Mouse (Mus musculus) hematopoietic multipotent progenitor cell, adult 10-12 weeks (in vitro differentiated cells): Measurements from ENCODE around the gene Isg20l2. TPM values are rescaled to one million over a fixed set of nuclear protein-coding genes. Genes with fewer than 3 reads are reported as not detected.

ENCODE experiments used
- polyA plus RNA-seq: library from polyadenylated mRNA; stranded (reverse); fragments of >175 nt; gene quantifications from 2 replicates; pipeline ENCODE4 v1.2.3, GENCODE M21; 2012; ENCODE audit warnings: low replicate concordance

Gene Isg20l2
- 8.3 and 11.8 TPM in 2 replicates for polyA plus RNA-seq

DNA sequence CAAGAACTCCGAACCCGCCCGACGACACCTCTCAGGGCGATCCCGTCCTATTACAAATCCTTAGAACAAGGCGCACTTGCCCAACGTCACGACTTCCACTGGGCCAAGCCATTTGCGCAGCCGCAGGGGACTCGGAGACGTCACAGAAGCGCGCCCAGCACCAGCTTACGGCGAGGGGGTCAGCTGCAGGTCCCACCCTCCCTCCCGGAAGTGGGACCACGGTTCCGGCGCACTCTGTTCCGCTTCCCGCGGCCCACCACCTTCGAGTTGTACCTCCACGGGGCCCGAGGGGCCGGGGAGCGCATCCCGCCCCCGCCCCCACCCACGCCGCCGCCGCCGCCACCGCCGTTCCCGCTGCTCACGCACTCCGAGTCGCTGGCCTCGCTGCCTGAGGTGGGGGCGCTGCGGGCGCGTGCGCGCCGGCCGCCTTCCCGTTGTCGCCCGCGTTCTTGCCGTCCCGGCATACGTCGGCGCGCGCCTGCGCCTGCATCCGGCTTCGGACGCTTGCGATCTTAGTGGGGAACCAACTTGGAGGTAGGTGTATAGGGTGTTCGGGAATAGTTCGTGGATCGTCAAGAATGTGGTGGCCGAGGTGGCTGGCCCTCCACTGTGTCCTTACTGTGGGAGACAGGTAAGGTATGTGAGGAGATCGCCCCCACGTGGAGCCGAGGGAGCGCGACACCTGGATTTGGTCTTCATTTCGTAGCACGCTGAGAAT is at the start of gene Isg20l2, which contains the start of gene Rrnad1:
TSS of gene Isg20l2 (plus strand) at position 237 of the 718 bp plus-strand sequence.
TSS of gene Rrnad1 (minus strand) at position 640 of the 718 bp plus-strand sequence.

DNA sequence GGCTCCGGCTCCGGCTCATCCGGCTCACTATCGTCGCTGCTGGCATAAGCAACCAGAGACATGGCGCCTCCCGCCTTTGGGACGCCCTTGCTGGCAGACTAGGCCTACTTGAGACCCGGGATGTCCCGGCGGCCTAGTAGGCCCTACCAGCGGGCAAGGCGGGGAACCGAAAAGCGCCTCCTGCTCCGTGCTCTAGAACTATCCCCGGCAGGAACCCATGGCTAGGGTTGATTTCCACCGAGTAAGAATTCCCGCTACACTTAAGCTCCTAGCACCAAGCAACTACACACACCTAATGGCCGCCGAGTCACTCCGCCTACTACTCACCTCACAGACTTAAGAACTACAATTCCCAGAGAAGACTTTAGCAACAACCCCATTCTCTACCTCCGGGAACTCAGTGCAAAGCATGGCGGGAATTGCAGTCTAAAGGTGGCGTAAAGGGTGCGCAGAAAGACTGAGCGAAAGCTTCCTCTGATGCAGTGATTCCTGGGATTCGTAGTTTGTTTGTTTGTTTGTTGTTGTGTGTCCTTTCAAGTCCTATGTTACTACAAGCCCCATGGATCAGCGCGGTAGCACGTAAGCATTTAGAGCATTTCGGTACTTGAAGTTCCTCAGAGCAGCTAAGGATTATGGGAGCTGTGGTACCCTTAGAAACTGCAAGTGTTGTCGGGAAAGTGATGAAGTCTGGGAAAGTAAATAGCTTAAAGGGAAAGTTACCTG is 44.7 kb upstream of the Isg20l2 start, which contains the start of gene Prcc:
TSS of gene Prcc (minus strand) at position 328 of the 723 bp plus-strand sequence.

DNA sequence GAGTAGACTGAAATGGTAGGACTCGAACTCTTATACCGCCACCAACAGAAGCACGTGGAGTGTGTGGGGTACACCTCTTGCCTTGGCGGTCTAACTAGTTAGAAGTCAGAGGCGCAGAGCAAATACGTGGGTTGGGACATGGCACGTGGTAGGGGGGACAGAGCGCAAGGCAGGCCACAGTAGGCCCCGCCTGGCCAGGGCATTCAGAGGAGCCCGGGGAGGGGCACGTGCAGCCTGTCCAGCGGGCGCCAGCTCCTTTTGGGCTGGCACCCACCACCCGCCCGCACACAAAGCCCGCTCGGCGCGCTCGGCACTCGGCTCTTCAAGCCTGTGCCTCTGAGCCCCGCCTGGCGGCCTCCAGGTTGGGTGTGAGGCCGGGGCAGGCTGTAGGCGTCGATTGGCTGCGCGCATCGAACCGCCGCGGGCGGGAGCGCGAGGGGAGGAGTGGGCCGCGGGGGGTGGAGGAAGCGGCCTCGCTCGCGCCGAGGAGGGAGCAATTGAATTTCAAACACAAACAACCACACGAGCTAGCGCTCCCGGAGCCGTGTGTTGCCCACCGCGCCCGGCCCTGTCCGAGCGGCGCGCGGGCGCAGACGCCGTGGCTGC is 24.1 kb upstream of the Isg20l2 start, which contains the start of gene Hdgf:
TSS of gene Hdgf (plus strand) at position 442 of the 606 bp plus-strand sequence.

DNA sequence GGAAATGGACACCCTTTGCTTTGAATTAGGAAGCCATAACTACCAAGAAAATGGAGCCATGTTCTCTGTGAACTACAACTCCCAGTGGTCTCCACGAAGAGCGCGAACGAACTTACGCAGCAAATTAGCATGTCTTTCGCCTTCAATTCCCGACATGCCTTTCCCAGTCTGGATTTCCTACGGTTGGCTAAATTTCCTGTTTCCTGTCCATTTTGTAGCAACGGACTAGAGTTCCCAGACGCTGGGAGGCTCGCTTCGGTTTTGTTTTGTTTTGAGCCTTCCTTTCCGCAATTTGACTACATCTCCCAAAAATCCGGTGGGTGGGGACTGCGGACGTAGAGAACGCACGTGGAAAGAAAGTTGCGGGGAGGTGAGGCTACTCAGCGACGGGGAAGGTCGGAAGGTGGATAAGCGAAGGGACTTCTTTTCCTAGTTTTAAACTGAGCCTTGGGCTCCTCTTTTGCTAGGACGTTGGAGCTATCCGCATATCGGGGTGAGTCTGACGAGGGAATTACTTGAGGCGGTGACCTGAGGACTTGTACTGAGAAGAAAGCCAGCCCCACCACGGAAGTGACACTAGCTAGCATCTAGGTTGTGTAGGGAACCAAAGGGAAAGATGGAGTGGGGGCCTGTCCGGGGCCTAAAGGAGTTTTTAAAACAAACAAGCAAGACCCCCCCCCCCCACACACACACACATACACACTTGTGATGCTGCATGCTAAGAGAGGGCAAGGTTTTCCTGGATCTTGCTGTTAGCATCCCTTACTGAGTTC is 10.6 kb upstream of the Isg20l2 start, which contains the start of gene Mrpl24:
TSS of gene Mrpl24 (plus strand) at position 171 of the 773 bp plus-strand sequence.

DNA sequence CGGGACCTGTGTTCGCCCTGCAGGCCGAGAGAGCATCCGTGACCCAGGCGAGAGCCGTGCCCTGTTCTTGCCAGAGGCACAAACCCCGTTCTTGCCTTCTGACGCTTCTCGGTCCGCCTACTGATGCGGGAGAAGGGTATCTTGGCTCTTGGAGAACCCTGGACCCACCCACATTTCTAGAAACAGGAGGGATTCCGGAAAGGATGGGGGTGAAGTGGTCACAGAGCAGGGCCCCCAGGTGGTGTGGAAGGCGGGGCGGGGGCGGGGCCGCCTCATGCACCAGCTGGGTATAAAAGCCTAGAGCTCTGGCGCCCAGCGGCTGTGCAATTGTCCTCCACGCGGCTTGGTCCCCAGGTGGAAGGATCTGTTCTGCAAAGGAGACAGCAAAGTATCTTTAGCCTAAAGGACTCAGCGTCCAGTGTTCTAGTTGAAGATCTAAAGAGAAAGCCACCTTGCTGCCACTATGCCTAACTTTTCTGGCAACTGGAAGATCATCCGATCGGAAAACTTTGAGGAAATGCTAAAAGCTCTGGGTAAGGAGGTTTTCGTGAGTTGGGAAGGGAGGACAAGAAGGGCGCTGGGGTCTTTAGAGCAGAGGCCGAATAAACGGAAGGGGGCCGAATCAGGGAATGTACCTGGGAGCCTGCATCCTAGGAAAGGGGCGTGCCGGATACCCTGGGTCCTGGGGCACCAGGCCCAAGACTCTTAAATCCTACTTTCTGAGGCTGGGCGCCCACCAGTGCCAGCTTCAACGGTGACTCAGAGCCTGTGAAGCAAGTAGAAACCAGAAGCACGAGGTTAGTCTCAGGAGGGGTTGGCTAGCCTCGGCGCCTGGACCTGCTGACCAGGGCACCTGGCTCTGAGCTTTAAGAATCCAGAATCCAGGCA is 18.5 kb downstream of the Isg20l2 start, which contains the start of gene Crabp2:
TSS of gene Crabp2 (plus strand) at position 289 of the 888 bp plus-strand sequence.

DNA sequence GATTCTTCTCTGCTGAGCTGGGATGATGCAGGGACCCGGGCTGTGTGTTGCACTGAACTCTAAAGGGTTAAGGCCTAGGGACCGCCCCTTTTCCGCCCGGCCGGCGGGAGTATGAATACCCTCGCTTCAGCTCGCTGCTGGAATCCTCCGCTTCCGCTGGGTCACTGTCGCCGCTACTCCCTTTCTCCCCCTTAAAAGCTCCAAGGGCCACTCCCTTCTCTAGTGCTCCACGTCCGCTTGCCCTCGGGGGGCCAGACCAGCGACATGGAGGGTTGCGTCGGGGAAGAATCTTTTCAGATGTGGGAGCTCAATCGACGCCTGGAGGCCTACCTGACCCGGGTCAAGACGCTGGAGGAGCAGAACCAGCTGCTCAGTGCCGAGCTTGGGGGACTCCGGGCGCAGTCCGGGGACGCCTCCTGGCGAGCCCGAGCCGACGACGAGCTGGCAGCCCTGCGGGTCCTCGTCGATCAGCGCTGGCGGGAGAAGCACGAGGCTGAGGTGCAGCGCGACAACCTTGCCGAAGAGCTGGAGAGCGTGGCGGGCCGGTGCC is 40.9 kb downstream of the Isg20l2 start, which contains the start of gene Nes:
TSS of gene Nes (plus strand) at position 140 of the 550 bp plus-strand sequence.

Other genes with a start within 250 kb of the Isg20l2 start
- 1.0 and 1.4 TPM in 2 replicates for gene Lrrc71, start 181.7 kb upstream of the Isg20l2 start, polyA plus RNA-seq
- not detected in 2 replicates for gene Ntrk1, start 135.2 kb upstream of the Isg20l2 start, polyA plus RNA-seq
- gene Insrr, start 133.4 kb upstream of the Isg20l2 start, polyA plus RNA-seq, result 0.08 and 0.13 TPM in 2 replicates
- 45.9 and 137 TPM in 2 replicates for gene Pear1, start 106.0 kb upstream of the Isg20l2 start, polyA plus RNA-seq
- gene Sh2d2a, start 83.6 kb upstream of the Isg20l2 start, polyA plus RNA-seq, result 44.4 and 53.9 TPM in 2 replicates
- gene Prcc, start 44.7 kb upstream of the Isg20l2 start, polyA plus RNA-seq, result 45.1 and 93.5 TPM in 2 replicates
- 173 and 225 TPM in 2 replicates for gene Hdgf, start 24.0 kb upstream of the Isg20l2 start, polyA plus RNA-seq
- gene Mrpl24, start 10.8 kb upstream of the Isg20l2 start, polyA plus RNA-seq, result 10.9 and 17.1 TPM in 2 replicates
- gene Rrnad1, start 403 bp downstream of the Isg20l2 start, polyA plus RNA-seq, result 20.9 and 36.6 TPM in 2 replicates
- gene Crabp2, start 18.4 kb downstream of the Isg20l2 start, polyA plus RNA-seq, result 0.55 TPM in 1 of 2 replicates, not detected in the other
- gene Nes, start 40.8 kb downstream of the Isg20l2 start, polyA plus RNA-seq, result 0.07 and 0.10 TPM in 2 replicates
- gene Bcan, start 69.9 kb downstream of the Isg20l2 start, polyA plus RNA-seq, result not detected in 2 replicates
- gene Hapln2, start 97.3 kb downstream of the Isg20l2 start, polyA plus RNA-seq, result not detected in 2 replicates
- gene Gpatch4, start 112.8 kb downstream of the Isg20l2 start, polyA plus RNA-seq, result 7.9 and 19.9 TPM in 2 replicates
- 40.0 and 40.3 TPM in 2 replicates for gene Naxe, start 128.2 kb downstream of the Isg20l2 start, polyA plus RNA-seq
- gene Ttc24, start 148.0 kb downstream of the Isg20l2 start, polyA plus RNA-seq, result not detected in 2 replicates
- gene Iqgap3, start 151.7 kb downstream of the Isg20l2 start, polyA plus RNA-seq, result 0.41 and 3.5 TPM in 2 replicates
- gene Mef2d, start 212.1 kb downstream of the Isg20l2 start, polyA plus RNA-seq, result 210 and 298 TPM in 2 replicates